Mouse (Mus musculus): ENCODE measurements around the gene Sergef. TPM values are rescaled to one million over a fixed set of nuclear protein-coding genes. Genes with fewer than 3 reads are reported as not detected.

Gene Sergef
- total and polyA plus RNA-seq, 3 experiments = 2.9 to 5.1 (median 3.6) TPM

GRCm38 (mm10) chr7:46469542-46469941 lies 170.1 kb downstream of the Sergef start:
- DNase-seq = no peak
- Histone ChIP-seq H3K79me2 (replicated peaks; ENCODE audit: control insufficient read depth, insufficient read depth, low read length) (no peaks in the 10 kb centered on the region), H3K9ac (ENCODE audit: low read depth, low read length) (no peak overlapping the region), H3K27me3 (ENCODE audit: control insufficient read depth, insufficient read depth, low read length) (no peaks in the 10 kb centered on the region), H3K4me1 (ENCODE audit: control insufficient read depth, insufficient read depth, low read length) (peaks cover 2% of the 10 kb centered on the region; the same call in 1 of the 2 replicates), H3K36me3 (ENCODE audit: control insufficient read depth, insufficient read depth, low read length) (no peaks in the 10 kb centered on the region), H3K27ac (no peak overlapping the region), H3K4me3 (no peak overlapping the region)
- 70% methylated on average over 3 of the region's 3 CpGs for whole genome bisulfite sequencing
- no peak for TF ChIP-seq CTCF (IDR thresholded peaks at IDR 0.05)
- TF ChIP-seq EP300 (IDR thresholded peaks at IDR 0.05; ENCODE audit: insufficient read depth, low read depth, low read length) = no peak
- TF ChIP-seq POLR2A (IDR thresholded peaks at IDR 0.05; ENCODE audit: insufficient read depth, low read depth, low read length) = no peak
- intact Hi-C loops (cut with DNase I) = no loop called here

DNA sequence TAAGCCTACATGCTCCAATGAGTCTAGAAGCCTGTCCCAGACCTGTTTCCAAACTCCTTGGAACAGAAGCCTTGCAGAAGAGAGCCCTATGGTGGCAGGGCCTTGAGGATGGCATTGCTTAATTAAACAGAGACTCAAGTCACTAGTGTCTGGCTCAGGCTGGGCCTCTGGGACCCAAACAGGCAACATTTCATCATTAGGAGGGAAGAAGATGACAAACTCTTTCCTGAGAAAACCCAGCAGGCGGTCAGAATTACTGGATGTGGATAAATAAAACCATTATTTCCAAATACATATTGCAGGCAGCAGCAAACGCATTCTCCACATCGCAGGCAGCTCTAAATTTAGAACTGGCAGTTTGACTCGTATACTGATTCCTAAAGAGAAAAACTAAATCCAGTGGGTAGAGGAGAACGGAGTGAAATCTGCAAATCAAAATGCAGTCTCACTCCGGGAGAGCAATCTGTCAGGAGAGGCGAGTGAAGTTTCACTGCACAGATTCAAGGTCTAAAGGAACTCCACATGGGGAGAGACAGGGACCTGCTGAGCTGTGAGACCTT lies 173.1 kb downstream of the Sergef start:
- Histone ChIP-seq H3K79me2 (replicated peaks; ENCODE audit: control insufficient read depth, insufficient read depth, low read length) (no peaks in the 10 kb centered on the region), H3K4me1 (ENCODE audit: control insufficient read depth, insufficient read depth, low read length) (no peaks in the 10 kb centered on the region), H3K36me3 (ENCODE audit: control insufficient read depth, insufficient read depth, low read length) (no peaks in the 10 kb centered on the region), H3K9ac (ENCODE audit: low read depth, low read length) (no peak overlapping the region), H3K27ac (no peak overlapping the region), H3K4me3 (no peak overlapping the region), H3K27me3 (ENCODE audit: control insufficient read depth, insufficient read depth, low read length) (no peaks in the 10 kb centered on the region)
- TF ChIP-seq CTCF (IDR thresholded peaks at IDR 0.05) (no peak), POLR2A (IDR thresholded peaks at IDR 0.05; ENCODE audit: insufficient read depth, low read depth, low read length) (no peak)
- WGBS = 38% methylated on average over 7 of the region's 7 CpGs
- intact Hi-C loops (cut with DNase I) = no loop called here
- no peak for DNase-seq

DNA sequence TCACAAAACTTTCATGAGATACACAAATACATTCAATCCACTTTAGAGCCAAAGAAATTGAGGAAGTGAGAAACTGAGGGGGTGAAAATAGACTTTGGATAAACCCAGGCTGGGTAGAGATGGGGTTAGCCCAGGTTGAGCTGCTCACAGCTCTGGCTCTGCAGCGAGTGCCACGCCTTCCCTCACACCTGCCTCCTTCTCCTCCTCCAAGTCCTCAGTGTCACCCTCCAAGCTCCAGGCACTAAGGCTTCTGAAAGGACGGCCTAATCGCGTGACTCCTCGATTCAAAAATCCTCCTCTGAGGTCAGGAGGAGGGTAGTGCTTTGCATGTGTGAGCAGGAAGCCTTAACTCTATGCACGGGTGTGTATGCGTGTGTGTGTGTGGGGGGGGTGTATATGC lies 176.5 kb downstream of the Sergef start:
- TF ChIP-seq POLR2A (IDR thresholded peaks at IDR 0.05; ENCODE audit: insufficient read depth, low read depth, low read length) (no peak), EP300 (IDR thresholded peaks at IDR 0.05; ENCODE audit: insufficient read depth, low read depth, low read length) (no peak), CTCF (IDR thresholded peaks at IDR 0.05) (no peak)
- Histone ChIP-seq H3K36me3 (ENCODE audit: control insufficient read depth, insufficient read depth, low read length) (no peaks in the 10 kb centered on the region), H3K27me3 (ENCODE audit: control insufficient read depth, insufficient read depth, low read length) (no peaks in the 10 kb centered on the region), H3K27ac (no peak overlapping the region), H3K9ac (ENCODE audit: low read depth, low read length) (no peak overlapping the region), H3K79me2 (replicated peaks; ENCODE audit: control insufficient read depth, insufficient read depth, low read length) (no peaks in the 10 kb centered on the region), H3K4me3 (no peak overlapping the region), H3K4me1 (ENCODE audit: control insufficient read depth, insufficient read depth, low read length) (no peaks in the 10 kb centered on the region)
- intact Hi-C loops (cut with DNase I) = no loop called here
- no peak for DNase-seq
- 72% methylated on average over 8 of the region's 8 CpGs for WGBS

GRCm38 (mm10) chr7:46462287-46462686 lies 177.3 kb downstream of the Sergef start:
- no peaks in the 10 kb centered on the region for H3K27me3 ChIP-seq (ENCODE audit: control insufficient read depth, insufficient read depth, low read length)
- no peaks in the 10 kb centered on the region for H3K79me2 ChIP-seq (replicated peaks; ENCODE audit: control insufficient read depth, insufficient read depth, low read length)
- 64% methylated on average over 8 of the region's 8 CpGs for WGBS
- no peaks in the 10 kb centered on the region for H3K4me1 ChIP-seq (ENCODE audit: control insufficient read depth, insufficient read depth, low read length)
- TF ChIP-seq CTCF (IDR thresholded peaks at IDR 0.05) = no peak
- no peak for TF ChIP-seq EP300 (IDR thresholded peaks at IDR 0.05; ENCODE audit: insufficient read depth, low read depth, low read length)
- no peak for TF ChIP-seq POLR2A (IDR thresholded peaks at IDR 0.05; ENCODE audit: insufficient read depth, low read depth, low read length)
- no peak for DNase-seq
- H3K27ac ChIP-seq = no peak overlapping the region
- H3K9ac ChIP-seq (ENCODE audit: low read depth, low read length) = no peak overlapping the region
- intact Hi-C loops (cut with DNase I) = no loop called here
- no peaks in the 10 kb centered on the region for H3K36me3 ChIP-seq (ENCODE audit: control insufficient read depth, insufficient read depth, low read length)
- H3K4me3 ChIP-seq = no peak overlapping the region

DNA sequence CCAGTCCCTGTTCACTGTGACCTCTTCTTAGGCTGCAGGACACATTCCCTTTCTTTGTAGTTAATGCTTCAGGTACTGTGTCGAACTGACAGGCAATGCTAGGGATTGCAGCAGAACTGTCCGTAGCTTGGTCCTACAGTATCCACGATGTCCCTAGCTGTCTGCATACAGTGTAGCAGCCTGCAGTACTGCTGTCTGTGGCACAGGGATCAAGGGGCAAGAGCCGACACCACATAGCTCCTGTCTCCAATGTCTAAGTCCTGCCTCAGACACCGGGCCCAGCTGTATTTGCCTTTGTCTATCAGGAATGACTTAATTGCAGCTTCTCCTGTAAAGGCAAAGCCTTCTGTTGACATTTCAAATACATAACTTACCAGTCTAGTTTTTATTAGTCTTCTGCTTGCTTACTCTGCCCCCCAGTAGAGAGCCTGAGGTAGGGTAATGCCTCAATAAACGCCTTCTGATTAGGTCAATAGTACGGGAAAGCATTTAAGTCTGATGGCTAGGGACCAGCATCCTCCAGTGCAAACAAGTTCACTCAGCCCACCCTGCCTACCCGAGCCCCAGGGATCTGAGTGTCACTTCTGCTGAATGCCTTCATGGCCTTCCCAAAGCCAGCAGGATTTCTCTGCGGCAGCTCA lies 179.9 kb downstream of the Sergef start:
- Histone ChIP-seq H3K4me1 (ENCODE audit: control insufficient read depth, insufficient read depth, low read length) (no peaks in the 10 kb centered on the region), H3K79me2 (replicated peaks; ENCODE audit: control insufficient read depth, insufficient read depth, low read length) (no peaks in the 10 kb centered on the region), H3K9ac (ENCODE audit: low read depth, low read length) (no peak overlapping the region), H3K27ac (no peak overlapping the region), H3K36me3 (ENCODE audit: control insufficient read depth, insufficient read depth, low read length) (no peaks in the 10 kb centered on the region), H3K27me3 (ENCODE audit: control insufficient read depth, insufficient read depth, low read length) (no peaks in the 10 kb centered on the region), H3K4me3 (no peak overlapping the region)
- TF ChIP-seq EP300 (IDR thresholded peaks at IDR 0.05; ENCODE audit: insufficient read depth, low read depth, low read length) (no peak), CTCF (IDR thresholded peaks at IDR 0.05) (no peak), POLR2A (IDR thresholded peaks at IDR 0.05; ENCODE audit: insufficient read depth, low read depth, low read length) (no peak)
- intact Hi-C loops (cut with DNase I) = no loop called here
- whole genome bisulfite sequencing = 91% methylated on average over 9 of the region's 9 CpGs
- no peak for DNase-seq

GRCm38 (mm10) chr7:46459200-46459599 lies 180.4 kb downstream of the Sergef start:
- DNase-seq = no peak
- H3K4me1 ChIP-seq (ENCODE audit: control insufficient read depth, insufficient read depth, low read length) = no peaks in the 10 kb centered on the region
- WGBS = 88% methylated on average over 2 of the region's 2 CpGs
- no peaks in the 10 kb centered on the region for H3K27me3 ChIP-seq (ENCODE audit: control insufficient read depth, insufficient read depth, low read length)
- H3K36me3 ChIP-seq (ENCODE audit: control insufficient read depth, insufficient read depth, low read length) = no peaks in the 10 kb centered on the region
- intact Hi-C loops (cut with DNase I) = no loop called here
- no peak overlapping the region for H3K4me3 ChIP-seq
- no peak overlapping the region for H3K27ac ChIP-seq
- no peaks in the 10 kb centered on the region for H3K79me2 ChIP-seq (replicated peaks; ENCODE audit: control insufficient read depth, insufficient read depth, low read length)
- no peak overlapping the region for H3K9ac ChIP-seq (ENCODE audit: low read depth, low read length)
- TF ChIP-seq CTCF (IDR thresholded peaks at IDR 0.05) (no peak), POLR2A (IDR thresholded peaks at IDR 0.05; ENCODE audit: insufficient read depth, low read depth, low read length) (no peak), EP300 (IDR thresholded peaks at IDR 0.05; ENCODE audit: insufficient read depth, low read depth, low read length) (no peak)
